Mouse (Mus musculus) midbrain, embryonic 15.5 days (tissue): Measurements from ENCODE around the gene Il17rc. TPM values are rescaled to one million over a fixed set of nuclear protein-coding genes. Genes with fewer than 3 reads are reported as not detected.

Experiments
- ATAC-seq: fragments of 200-750 bp; cut with Nextera tagmentation; replicated peaks from 2 replicates; pipeline ENCODE4 v1.8.0; 2017; ENCODE audit warnings: moderate TSS enrichment
- H3K27ac ChIP-seq: fragments of 300-500 bp; sonication (generic); 2 replicates; pipeline ENCODE4 v1.5.1; 2015; ENCODE audit warnings: mild to moderate bottlenecking, inconsistent platforms
- H3K27me3 ChIP-seq: fragments of 300-500 bp; sonication (generic); replicated peaks from 2 replicates; pipeline ENCODE4 v1.6.1; 2015; ENCODE audit warnings: inconsistent platforms
- H3K36me3 ChIP-seq: fragments of 300-500 bp; sonication (generic); replicated peaks from 2 replicates; pipeline ENCODE4 v1.6.1; 2015; ENCODE audit warnings: inconsistent platforms
- H3K4me1 ChIP-seq: fragments of 300-500 bp; sonication (generic); 2 replicates; pipeline ENCODE4 v1.6.1; 2015; ENCODE audit warnings: inconsistent platforms
- H3K4me2 ChIP-seq: fragments of 300-500 bp; sonication (generic); 2 replicates; pipeline ENCODE4 v1.6.1; 2015; ENCODE audit warnings: inconsistent platforms, mild to moderate bottlenecking, moderate library complexity
- H3K4me3 ChIP-seq: fragments of 300-500 bp; sonication (generic); 2 replicates; pipeline ENCODE4 v1.5.1; 2015; ENCODE audit warnings: mild to moderate bottlenecking, inconsistent platforms
- H3K9ac ChIP-seq: fragments of 300-500 bp; sonication (generic); 2 replicates; pipeline ENCODE4 v1.6.1; 2015; ENCODE audit warnings: mild to moderate bottlenecking, inconsistent platforms
- H3K9me3 ChIP-seq: fragments of 300-500 bp; sonication (generic); 2 replicates; pipeline ENCODE4 v1.6.1; 2016; ENCODE audit warnings: inconsistent platforms
- WGBS: fragments of 180-500 bp; shearing (Covaris S2); methylation state at CpG from one replicate; pipeline ENCODE4 v1.1.7; 2015; ENCODE audit warnings: mixed read lengths; 5-methylcytosine and 5-hydroxymethylcytosine counted together
- polyA plus RNA-seq: library from polyadenylated mRNA; unstranded; fragments of >200 nt; fragmentation: Nextera tagmentation; extraction: Ambion mirVana; gene quantifications from 2 replicates; pipeline ENCODE4 v1.2.1, GENCODE M21; 2015

Il17rc gene
- polyA plus RNA-seq, 1 experiment from 2014 or later: 3.4 TPM

DNA sequence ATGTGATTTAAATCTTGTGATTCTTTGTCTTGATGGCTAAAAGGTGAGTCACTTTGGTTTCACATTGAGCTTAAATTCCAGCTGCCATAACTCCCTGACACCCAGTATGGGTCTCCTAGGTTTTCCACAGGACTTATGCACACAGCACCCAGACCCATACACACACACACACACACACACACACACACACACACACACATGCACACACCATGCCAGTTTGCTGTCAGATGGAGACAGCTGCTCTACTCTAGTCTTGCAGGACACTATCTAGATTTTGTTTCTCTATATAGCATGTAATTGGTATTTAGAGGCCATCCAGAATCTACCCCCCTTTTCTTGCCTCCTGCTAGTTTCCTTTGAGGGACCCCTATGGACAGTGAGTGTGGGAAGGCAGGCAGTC lies 35.9 kb downstream of the Il17rc start:
- peaks cover 3% of the 10 kb centered on the region; the same call in 1 of the 2 replicates for H3K4me1 ChIP-seq
- no peak for ATAC-seq
- H3K27ac ChIP-seq: no peak overlapping the region
- H3K4me3 ChIP-seq: no peak overlapping the region
- no peak overlapping the region for H3K4me2 ChIP-seq
- H3K27me3 ChIP-seq: no peaks in the 10 kb centered on the region
- H3K9ac ChIP-seq: no peak overlapping the region
- H3K36me3 ChIP-seq: no peaks in the 10 kb centered on the region
- no peaks in the 10 kb centered on the region for H3K9me3 ChIP-seq

DNA sequence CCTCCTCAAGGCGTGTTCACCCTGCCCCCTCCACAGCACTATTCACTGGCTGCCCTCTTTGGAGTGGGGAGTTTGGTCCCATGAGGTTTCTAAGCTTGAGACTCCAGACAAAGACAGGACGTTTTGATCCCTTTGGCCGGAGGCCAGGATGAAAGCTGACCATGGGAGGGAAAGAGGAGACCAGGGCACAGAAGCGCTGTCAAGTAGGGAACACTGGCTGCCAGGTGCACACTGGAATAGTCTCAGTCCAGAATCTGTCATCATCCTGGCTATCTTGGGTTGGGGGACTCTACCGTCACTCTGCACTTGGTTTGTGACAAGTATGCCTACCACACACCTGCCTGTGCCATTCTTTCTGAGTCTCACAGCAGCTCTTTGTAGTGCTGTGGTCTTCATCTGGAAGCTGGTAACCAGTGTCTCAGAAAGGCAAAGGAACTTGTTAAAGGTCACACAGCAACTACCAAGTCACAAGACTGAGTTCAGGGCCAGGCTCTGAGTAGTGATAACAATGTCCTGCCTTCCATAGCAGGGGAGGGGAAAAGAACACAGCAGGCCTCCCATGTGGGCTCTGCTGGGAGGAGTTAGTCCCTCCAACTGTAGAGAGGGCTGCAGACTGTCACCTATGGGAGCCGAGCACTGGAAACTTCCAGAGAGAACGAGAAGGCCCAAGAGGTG lies 37.2 kb downstream of the Il17rc start:
- H3K27me3 ChIP-seq: no peaks in the 10 kb centered on the region
- WGBS: 50% methylated on average over 7 of the region's 7 CpGs
- no peaks in the 10 kb centered on the region for H3K9me3 ChIP-seq
- H3K4me3 ChIP-seq: no peak overlapping the region
- H3K4me2 ChIP-seq: no peak overlapping the region
- no peaks in the 10 kb centered on the region for H3K36me3 ChIP-seq
- no peak overlapping the region for H3K9ac ChIP-seq
- no peak overlapping the region for H3K27ac ChIP-seq
- no peaks in the 10 kb centered on the region for H3K4me1 ChIP-seq
- ATAC-seq: no peak

- Histone ChIP-seq H3K4me1 (no peaks in the 10 kb centered on the region), H3K36me3 (peaks cover 4% of the 10 kb centered on the region), H3K9me3 (no peaks in the 10 kb centered on the region), H3K27ac (no peak overlapping the region), H3K27me3 (no peaks in the 10 kb centered on the region), H3K9ac (no peak overlapping the region), H3K4me3 (no peak overlapping the region), H3K4me2 (no peak overlapping the region)
- WGBS: 53% methylated on average over 5 of the region's 5 CpGs
- no peak for ATAC-seq
These were observed 37.7 kb downstream of the Il17rc start for GRCm38 (mm10) chr6:113508947-113509280.

GRCm38 (mm10) chr6:113513944-113514343 lies 42.7 kb downstream of the Il17rc start:
- Histone ChIP-seq H3K27me3 (no peaks in the 10 kb centered on the region), H3K4me2 (no peak overlapping the region), H3K4me1 (no peaks in the 10 kb centered on the region), H3K27ac (no peak overlapping the region), H3K9me3 (no peaks in the 10 kb centered on the region), H3K9ac (no peak overlapping the region), H3K4me3 (no peak overlapping the region), H3K36me3 (peaks cover 45% of the 10 kb centered on the region)
- 95% methylated on average over 6 of the region's 6 CpGs for WGBS
- no peak for ATAC-seq

DNA sequence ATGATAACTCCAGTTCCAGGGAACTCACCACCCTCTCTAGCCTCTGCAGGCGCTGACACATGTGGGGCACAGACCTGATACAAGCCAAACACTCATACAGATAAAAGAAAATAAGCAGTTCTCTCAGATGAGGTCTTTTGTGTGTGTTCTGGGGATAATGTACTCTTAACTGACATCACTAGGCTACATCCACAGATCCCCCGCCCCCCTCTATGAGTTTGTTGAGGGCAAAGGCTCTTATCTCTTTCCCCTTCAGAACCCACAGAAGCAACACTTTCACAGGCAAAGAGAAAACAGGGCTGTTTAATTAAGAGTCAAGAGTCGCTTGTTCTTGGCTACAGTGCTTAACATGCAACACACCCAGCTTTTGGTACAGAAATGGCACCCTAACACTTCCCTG lies 43.4 kb downstream of the Il17rc start:
- Histone ChIP-seq H3K27ac (no peak overlapping the region), H3K9me3 (no peaks in the 10 kb centered on the region), H3K27me3 (no peaks in the 10 kb centered on the region), H3K4me2 (no peak overlapping the region), H3K4me1 (no peaks in the 10 kb centered on the region), H3K36me3 (peaks cover 51% of the 10 kb centered on the region), H3K4me3 (no peak overlapping the region), H3K9ac (no peak overlapping the region)
- ATAC-seq: no peak
- 97% methylated on average over 3 of the region's 3 CpGs for WGBS

- WGBS: 96% methylated on average over 8 of the region's 8 CpGs
These were observed 46.3 kb downstream of the Il17rc start for GRCm38 (mm10) chr6:113517434-113518080.

DNA sequence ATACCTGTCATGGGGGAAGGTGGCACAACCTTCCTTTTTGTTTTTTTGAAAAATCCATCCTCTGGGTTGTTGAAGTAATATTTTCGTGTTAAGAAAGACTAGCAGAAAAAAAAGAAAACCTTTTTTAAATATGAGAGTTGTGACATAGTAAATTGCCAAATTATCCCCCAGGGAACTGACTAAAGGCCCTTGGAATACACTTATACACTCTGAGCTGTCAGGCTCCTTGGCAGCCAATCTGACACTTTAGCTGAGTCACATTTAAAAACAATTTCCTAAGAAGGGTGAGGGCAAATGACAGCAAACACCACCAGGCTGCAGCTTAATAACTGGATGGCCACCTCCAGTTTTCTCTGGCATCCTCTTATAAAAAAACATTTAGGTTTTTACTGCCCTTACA lies 51.1 kb downstream of the Il17rc start:
- H3K4me2 ChIP-seq: no peak overlapping the region
- 89% methylated on average over 1 of the region's 1 CpGs for WGBS
- ATAC-seq: no peak
- no peak overlapping the region for H3K4me3 ChIP-seq
- no peak overlapping the region for H3K9ac ChIP-seq
- no peak overlapping the region for H3K27ac ChIP-seq
- no peaks in the 10 kb centered on the region for H3K4me1 ChIP-seq
- H3K36me3 ChIP-seq: peaks cover 39% of the 10 kb centered on the region
- H3K27me3 ChIP-seq: no peaks in the 10 kb centered on the region
- H3K9me3 ChIP-seq: no peaks in the 10 kb centered on the region

More at GRCm38 (mm10) chr6:113517434-113518080, 46.3 kb downstream of the Il17rc start:
- Histone ChIP-seq H3K4me3 (no peak overlapping the region), H3K27me3 (no peaks in the 10 kb centered on the region), H3K4me2 (no peak overlapping the region), H3K36me3 (peaks cover 69% of the 10 kb centered on the region), H3K9ac (no peak overlapping the region), H3K4me1 (no peaks in the 10 kb centered on the region), H3K9me3 (no peaks in the 10 kb centered on the region), H3K27ac (no peak overlapping the region)
- ATAC-seq: no peak

- Histone ChIP-seq H3K4me2 (no peak overlapping the region), H3K4me1 (no peaks in the 10 kb centered on the region), H3K27ac (no peak overlapping the region), H3K4me3 (no peak overlapping the region), H3K27me3 (no peaks in the 10 kb centered on the region), H3K9ac (no peak overlapping the region), H3K36me3 (peaks cover 28% of the 10 kb centered on the region), H3K9me3 (no peaks in the 10 kb centered on the region)
- WGBS: 93% methylated on average over 8 of the region's 8 CpGs
- no peak for ATAC-seq
These were observed 52.2 kb downstream of the Il17rc start for GRCm38 (mm10) chr6:113523420-113523819.

DNA sequence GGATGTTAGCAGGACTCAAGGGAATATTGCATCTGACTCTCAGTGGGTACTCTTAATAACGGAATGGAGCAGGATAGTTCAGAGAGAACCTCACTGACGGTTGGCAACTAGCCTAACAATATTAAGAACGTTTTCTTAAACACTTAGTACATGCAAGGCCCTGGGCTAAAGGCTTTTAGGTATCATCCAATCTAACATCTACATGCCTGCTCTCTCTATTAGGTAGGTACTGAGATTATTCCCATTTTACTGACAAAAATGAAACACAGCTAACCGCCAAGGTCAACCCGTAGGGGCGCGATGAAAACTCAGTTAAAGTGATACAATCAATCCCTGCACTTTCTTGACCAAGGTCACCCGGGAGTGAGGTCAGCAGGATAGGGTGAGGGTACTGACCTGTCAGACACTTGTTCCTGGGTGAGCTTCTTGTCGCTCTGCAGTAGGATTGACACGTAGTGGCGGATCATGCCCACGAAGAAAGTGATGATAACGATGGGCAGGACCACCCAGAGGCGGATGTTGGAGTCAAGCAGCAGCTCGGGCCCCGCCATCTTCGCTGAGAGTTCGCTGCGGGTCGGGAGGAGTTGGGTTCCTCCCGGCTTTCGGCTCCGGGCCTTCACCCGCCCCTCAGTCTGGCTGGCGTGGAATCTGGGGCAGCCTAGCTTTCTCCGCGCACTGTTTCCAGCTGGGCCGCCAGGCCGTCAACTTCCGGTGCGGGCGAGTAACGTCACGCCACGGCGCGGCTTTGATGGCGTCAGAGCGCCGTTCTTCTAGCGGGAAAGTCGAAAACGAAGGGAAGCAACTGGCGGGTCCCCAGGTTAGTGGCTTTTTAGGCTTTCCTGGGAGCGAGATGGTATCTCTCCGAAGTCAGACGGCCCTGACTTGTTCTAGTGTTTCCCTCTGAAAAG lies 60.0 kb downstream of the Il17rc start, which contains the start of the genes Emc3 and Fancd2:
Gene Emc3 (minus strand): TSS at position 721 of the 908 bp plus-strand sequence.
Gene Fancd2 (plus strand): TSS at position 751 of the 908 bp plus-strand sequence.
- 1% methylated on average over 47 of the region's 47 CpGs for WGBS
- Histone ChIP-seq H3K36me3 (0 out of 2 replicates have a peak, but pooled peaks cover 1% of the 10 kb centered on the region), H3K9me3 (no peaks in the 10 kb centered on the region), H3K9ac (peak within 1 kb of the TSS; percentile 58), H3K27ac (peak within 1 kb of the TSS; percentile 75), H3K4me2 (peak within 1 kb of the TSS; percentile 66), H3K4me1 (peaks cover 22% of the 10 kb centered on the region), H3K27me3 (no peaks in the 10 kb centered on the region), H3K4me3 (peak within 1 kb of the TSS; percentile 59)
- ATAC-seq: peak; percentile 94

DNA sequence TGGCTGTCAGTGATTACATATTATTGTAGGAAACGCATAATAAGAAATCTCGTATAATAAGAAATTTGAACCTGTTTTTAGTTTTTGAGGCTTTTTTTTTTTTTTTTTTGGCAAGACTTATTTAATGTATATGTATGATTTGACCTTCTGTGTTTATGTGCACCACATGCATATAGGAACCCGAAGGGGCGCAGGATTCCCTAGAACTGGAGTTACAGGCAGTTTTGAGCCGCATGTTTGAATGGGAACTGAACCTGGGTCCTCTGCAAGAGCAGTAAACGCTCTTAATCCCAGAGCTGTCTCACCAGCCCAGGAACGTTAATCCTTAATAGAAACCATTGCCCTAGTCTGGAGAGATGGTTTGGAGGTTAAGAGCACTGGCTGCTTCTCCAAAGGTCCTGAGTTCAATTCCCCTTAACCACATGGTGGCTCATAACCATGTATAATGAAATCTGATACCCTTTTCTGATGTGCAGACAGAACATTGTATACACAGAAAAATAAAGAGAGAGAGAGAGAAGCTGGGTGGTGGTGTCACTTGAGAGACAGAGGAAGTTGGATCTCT lies 60.7 kb downstream of the Il17rc start:
- 6% methylated on average over 7 of the region's 7 CpGs for WGBS
- no peaks in the 10 kb centered on the region for H3K9me3 ChIP-seq
- H3K36me3 ChIP-seq: no peaks in the 10 kb centered on the region
- ATAC-seq: peak; percentile 45; the same call in 1 of the 2 replicates
- H3K27me3 ChIP-seq: no peaks in the 10 kb centered on the region
- H3K4me1 ChIP-seq: peaks cover 22% of the 10 kb centered on the region
- peak overlapping the region; percentile 66 for H3K4me2 ChIP-seq
- no peak overlapping the region for H3K27ac ChIP-seq
- peak overlapping the region; percentile 58; the same call in 1 of the 2 replicates for H3K9ac ChIP-seq
- H3K4me3 ChIP-seq: peak overlapping the region; percentile 59
